Mouse (Mus musculus) 3134 (cell line): ENCODE data around the gene Tmem143.
"Not testable (repeated sequence)": the region's sequence is repeated elsewhere in the genome, so short reads cannot be mapped to it uniquely, and the experiment has no call there.

Source experiments
- DNase-seq: peaks from one replicate; pipeline ENCODE4 v3.0.0-alpha.2; 2011; ENCODE audit warnings: low spot score; ENCODE audit not compliant: insufficient read length; ENCODE audit errors: extremely low read depth

The Tmem143 gene

DNA sequence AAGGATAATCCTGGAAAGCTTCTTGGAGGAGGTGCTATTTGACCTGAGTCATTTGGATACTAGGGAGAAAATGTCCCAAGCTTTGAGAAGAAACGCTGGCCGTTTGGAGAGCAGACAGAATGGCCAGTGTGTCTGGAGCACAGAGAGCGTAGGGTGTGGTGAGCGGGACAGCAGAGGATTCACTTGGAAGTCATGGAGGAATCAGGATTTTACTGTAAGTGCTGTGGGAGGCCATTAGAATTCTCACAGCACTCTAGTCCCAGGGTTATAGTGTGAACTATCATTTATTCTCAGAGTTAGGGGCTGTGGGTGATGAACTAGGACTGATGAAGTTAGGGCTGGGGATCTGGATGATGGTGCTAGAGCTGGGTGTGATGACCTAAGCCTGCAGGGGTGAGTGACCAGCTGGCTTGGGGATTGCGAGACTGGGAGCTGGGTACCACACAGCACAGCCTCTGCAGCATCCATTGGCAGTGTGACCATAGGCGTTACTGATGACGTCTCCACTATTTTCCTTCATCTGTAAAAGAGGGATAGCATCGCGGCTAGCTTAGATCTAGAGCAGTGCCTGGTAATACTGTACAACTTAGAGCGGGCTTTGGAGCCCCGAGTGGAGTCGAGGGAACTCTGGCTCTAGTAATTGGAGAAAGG, 25.3 kb downstream of the Tmem143 start:
- DNase-seq = peak; percentile 33

DNA sequence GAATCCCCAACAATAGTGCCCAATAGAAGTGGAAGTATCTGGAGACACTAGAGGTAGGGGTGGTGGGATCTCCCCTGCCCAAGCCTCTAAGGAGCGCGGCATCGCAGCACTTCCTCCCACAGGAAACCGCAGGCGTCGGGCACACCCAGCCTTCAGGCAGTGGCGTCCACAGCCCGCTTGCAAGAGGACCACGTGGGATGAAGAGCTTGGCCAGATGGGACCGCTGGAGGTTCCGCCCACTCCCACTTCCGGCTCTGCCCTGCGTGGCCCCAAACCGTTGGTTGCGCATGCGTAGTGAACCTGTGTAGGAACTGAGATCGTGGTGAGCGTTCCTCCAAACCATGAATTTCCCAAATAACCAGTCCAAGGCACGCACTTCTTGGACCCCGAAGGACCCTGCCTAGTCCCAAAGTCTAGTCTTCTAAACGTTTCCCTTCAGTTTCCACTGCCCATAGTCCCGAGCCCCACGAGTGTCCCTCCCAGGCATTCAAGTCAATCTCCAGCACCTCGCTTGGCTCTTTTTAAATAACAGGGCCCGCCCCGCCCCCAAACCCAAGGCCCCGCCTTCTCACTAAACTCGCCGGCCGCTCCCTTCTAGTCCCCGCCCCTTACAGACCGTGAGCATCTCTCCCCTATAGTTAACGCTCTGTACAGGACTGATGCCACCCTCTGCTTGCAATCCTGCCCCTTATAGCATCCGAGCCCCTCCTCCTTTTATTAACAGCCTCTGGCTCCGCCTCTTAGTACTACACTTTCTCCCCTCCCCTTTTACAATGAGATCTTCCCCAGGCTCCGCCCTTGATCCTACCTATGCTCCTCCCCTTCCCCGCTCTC, 26.4 kb downstream of the Tmem143 start:
- DNase-seq = peak; percentile 98

GRCm38 (mm10) chr7:45923762-45924428, 27.2 kb downstream of the Tmem143 start, which contains the start of gene Ccdc114:
TSS of gene Ccdc114 (plus strand) at chr7:45924072.
- DNase-seq = peak; percentile 65

- no peak for DNase-seq
These were observed 27.7 kb downstream of the Tmem143 start for GRCm38 (mm10) chr7:45924429-45924816.

DNA sequence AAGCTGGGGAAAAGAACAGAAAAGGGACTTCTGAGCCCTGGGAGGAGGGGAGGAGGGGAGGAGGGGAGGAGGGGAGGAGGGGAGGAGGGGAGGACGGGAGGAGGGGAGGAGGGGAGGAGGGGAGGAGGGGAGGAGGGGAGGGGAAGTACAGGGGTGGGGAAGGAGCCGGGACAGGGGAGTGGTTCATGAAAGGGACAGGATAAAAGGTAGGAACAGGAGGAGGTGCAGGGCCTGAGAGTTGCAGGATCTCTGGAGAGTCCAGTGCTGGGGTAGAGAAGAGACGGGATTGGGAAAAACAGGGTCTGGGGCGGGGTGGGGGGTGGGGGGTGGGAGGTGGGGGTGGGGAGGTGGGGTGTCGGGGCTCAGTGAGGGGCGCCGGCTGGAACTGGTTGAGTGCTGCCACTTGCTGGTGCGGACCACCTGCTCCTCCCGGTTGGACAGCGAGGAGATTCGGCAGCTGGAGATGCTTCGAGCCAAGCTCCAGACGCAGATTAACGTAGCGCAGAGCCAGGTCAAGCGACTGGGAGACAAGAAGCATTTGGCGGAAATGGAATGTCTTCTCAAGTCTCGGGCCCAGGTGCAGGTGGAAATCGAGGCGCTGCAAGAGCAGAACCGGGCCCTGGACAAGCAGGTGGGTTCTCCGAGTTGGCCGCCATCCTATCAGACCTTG, 32.0 kb downstream of the Tmem143 start:
- no peak for DNase-seq

GRCm38 (mm10) chr7:45929688-45930087, 32.9 kb downstream of the Tmem143 start:
- DNase-seq = no peak

DNA sequence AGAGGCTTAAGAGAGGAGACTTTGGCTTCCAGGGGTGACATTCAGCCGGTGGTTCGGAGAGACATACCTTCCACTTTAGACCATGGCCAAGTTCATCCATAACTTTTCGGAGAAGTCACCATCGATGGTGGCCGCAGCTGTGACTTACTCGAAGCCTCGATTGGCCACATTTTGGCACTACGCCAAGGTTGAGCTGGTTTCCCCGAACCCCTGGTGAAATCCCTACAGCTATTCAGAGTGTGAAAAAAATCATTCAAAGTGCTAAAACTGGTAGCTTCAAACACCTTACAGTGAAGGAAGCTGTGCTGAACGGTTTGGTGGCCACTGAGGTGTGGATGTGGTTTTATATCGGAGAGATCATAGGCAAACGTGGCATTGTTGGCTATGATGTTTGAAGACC, 37.0 kb downstream of the Tmem143 start:
- DNase-seq = not testable (repeated sequence)

DNA sequence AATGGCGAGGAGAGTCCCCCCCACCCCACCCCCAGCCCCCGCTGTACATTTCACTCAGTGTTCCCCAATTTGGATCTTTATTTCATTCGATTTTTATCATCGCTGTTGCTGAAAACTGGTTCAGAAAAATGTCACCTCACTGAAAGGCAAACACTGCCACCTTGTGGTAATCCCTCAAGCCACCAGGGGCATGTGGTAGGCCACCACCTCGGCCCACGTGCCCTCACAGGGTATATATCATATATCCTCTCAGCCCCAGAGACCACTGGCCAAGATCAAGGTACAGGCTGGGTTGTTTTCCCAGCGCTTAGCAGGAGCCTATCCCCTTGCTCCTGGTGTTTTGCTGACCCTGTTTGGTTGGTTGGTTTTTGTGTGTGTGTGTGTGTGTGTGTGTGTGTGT, 38.4 kb downstream of the Tmem143 start:
- DNase-seq = peak; percentile 31

DNA sequence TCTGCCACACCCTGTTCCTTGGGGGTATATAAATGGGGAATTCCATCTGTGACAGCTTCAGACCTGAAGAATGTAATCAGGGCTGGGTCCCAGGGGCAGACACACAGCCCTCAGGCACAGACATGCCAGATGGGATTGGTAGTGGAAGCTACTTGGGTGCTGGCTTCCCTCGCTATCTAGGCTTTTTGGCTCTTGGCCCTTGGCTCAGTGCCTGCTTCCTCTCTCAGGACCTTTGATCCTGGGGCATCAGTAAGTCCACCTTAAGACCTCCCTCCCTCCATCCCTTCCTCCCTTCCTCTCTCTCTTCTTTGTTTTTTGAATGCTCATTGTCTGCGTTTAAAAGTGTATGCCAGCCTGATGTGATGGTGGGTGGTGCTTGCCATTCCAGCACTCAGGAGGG, 43.1 kb downstream of the Tmem143 start:
- no peak for DNase-seq

GRCm38 (mm10) chr7:45941986-45942385, 45.2 kb downstream of the Tmem143 start:
- no peak for DNase-seq

DNA sequence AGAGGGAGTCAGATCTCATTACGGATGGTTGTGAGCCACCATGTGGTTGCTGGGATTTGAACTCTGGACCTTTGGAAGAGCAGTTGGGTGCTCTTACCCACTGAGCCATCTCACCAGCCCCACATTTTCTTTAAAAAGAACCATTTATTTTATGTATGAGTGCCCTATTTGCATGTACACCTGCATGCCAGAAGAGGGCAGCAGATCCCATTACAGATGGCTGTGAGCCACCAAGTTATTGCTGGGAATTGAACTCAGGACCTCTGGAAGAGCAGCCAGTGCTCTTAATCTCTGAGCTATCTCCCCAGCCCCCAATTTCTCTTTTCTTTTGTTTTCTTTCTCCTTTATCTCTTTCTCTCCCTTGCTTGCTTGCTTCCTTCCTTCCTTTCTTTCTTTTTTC, 46.5 kb downstream of the Tmem143 start:
- DNase-seq = not testable (repeated sequence)

DNA sequence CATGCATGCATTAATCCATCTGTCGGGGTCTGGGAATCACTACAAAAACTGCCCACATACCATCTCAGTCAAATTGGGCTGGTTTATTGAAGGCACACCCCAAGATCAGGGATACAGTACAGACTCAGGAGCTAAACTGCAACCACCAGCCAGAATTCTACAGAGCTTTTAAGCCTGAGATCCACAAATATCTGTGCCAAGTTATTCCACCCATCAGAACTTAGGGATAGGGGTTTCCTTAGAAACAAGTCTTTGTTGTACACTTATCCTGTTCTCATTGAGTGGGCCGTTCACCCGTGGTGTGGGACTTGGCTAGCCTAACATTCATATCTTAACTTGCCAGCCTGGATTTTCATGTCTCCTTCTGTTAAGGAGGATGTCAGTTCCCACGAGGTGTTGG, 52.3 kb downstream of the Tmem143 start:
- no peak for DNase-seq

DNA sequence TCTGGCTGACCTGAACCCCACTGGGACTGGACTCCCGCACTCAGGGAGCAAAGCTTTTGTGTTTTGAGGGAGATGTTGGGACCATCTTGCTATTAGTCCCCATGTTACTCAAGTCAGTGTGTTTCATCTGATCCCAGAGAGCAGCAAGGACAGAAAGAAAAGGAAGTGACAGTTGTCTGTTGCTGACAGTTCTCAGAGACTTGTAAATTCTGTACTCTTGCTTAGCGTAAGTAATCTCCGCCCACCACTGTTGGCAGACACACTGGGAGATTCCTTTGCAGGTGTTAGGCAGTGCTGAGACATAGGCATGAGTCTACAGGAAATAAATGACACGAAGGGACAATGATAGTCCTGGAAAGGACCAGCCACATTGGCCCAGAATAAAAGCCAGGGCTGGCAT, 59.9 kb downstream of the Tmem143 start:
- DNase-seq = no peak
